Mouse (Mus musculus): ENCODE measurements at regions not wholly inside any gene's neighbourhood (a gene's known extent, or its start where the extent isn't known, plus 50 kb on each side); places are given as distances from the start of the nearest gene placed in this dataset.

DNA sequence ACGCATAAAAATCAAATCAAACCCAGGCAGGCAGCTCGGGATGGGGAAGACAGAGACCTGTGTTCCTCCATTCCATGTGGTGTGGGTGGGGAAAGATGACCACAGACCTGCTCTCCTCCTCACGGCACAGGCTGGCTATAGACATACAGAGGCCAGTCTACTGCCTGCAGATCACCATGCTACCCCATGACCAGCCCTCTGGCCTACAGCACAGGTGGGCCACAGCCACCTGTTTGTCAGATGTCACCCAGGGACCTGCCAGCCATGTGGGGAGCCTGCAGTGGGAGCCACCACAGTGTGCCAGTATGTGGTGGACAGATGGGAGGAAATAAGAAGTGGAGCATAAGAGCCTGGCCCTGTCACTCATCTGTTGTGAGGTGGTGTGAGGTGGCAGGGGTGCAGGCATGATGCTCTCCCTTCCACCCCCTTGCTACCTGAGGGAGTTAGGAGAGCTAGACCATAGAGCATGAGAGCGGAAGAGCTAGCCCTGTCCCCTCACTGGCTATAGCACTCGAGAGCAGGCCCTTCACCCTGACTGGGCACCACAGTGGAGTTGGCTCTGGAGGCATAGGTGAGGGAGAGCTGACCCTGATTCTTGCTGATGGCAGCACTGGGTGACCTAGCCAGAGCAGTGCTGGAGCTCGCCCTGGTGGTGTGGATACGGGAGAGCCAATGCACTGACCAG is 76.6 kb downstream of the Ramp3 start:
- TF ChIP-seq CTCF (IDR thresholded peaks at IDR 0.05; ENCODE audit: low read depth) (no peak), EP300 (IDR thresholded peaks at IDR 0.05; ENCODE audit: low read depth) (no peak)

All from liver, embryonic 14.5 days (tissue).